14 mouse cellular contexts compared by ENCODE assay signal in the genomic region with DNA sequence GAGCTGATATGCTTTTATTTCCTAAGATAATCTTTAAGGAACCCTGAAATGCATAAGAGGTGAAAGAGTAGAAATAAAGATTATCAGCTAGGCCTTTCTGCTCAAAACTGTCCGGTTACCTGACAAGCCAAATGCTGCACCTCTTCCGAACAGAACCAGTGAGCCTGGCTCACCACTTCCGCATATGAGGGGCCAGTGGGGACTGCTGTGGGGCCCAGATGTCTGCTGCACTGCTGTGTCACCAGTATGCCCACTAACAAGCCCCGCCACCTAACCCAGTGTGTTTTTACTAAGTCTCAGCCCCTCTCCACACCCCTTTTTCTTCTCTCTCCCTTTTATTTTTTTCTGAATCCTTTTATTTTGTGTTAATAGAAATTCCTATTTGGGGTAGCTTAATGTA.
"Had no signal": no experiment of that assay in that cellular context is flagged by ENCODE, and none has a peak within 500 bp of the region (broad histone marks: within the 10 kb centered on the region; RNA-seq: fewer than 3 reads in every experiment).

No protein-coding gene starts in this region.

- H3K27ac ChIP-seq: liver, embryonic 14.5 days; midbrain, embryonic 13.5 days; midbrain, embryonic 15.5 days; neural tube, embryonic 12.5 days; stomach, embryonic 15.5 days; stomach, postnatal 0 days had no signal

- H3K36me3 ChIP-seq: midbrain, embryonic 13.5 days; midbrain, embryonic 15.5 days; neural tube, embryonic 12.5 days; stomach, embryonic 15.5 days had no signal

- H3K4me1 ChIP-seq: neural tube, embryonic 12.5 days; stomach, embryonic 15.5 days had no signal

- DNase-seq: lung, adult 18-20 months; lung, embryonic 14.5 days; lung, postnatal 10 days; lung, postnatal 4 days; right cerebral cortex, postnatal 14 days; thymus, adult 18-20 months; thymus, postnatal 25 days; thymus, postnatal 4 days had no signal

- H3K4me3 ChIP-seq: midbrain, embryonic 13.5 days; midbrain, embryonic 15.5 days; neural tube, embryonic 12.5 days; stomach, embryonic 15.5 days had no signal

- H3K27me3 ChIP-seq: midbrain, embryonic 13.5 days; midbrain, embryonic 15.5 days; neural tube, embryonic 12.5 days; stomach, embryonic 15.5 days had no signal

- ATAC-seq: midbrain, embryonic 13.5 days; midbrain, embryonic 15.5 days had no signal

- H3K9me3 ChIP-seq: midbrain, embryonic 13.5 days; midbrain, embryonic 15.5 days; neural tube, embryonic 12.5 days; stomach, embryonic 15.5 days had no signal
